In genomic region chr6:125230571-125230970, GRCm38 (mm10) we compare ENCODE assay signal across 9 mouse cellular contexts. TPM values are rescaled to one million over a fixed set of nuclear protein-coding genes. Genes with fewer than 3 reads are reported as not detected.
DNase-seq lines count a peak whose midpoint lies in the region; ATAC-seq lines count a peak whose summit lies in the region.
"Had no signal": no experiment of that assay in that cellular context is flagged by ENCODE, and none has a peak within 500 bp of the region (broad histone marks: within the 10 kb centered on the region; RNA-seq: fewer than 3 reads in every experiment).

No protein-coding gene starts in this region.

- H3K4me2 ChIP-seq in heart, embryonic 15.5 days: peak overlapping the region; percentile 95
- H3K4me2 ChIP-seq in intestine, embryonic 14.5 days (ENCODE audit: low read length): peak overlapping the region; percentile 97; the same call in 1 of the 2 replicates
- peak overlapping the region; percentile 84 for H3K4me2 ChIP-seq in neural tube, embryonic 13.5 days

- peaks cover 34% of the 10 kb centered on the region for H3K4me1 ChIP-seq in heart, embryonic 15.5 days (replicated peaks)
- H3K4me1 ChIP-seq in brown adipose tissue, adult 24 weeks (ENCODE audit: control insufficient read depth, insufficient read depth, insufficient read length, low read length): peaks cover 16% of the 10 kb centered on the region
- H3K4me1 ChIP-seq in intestine, embryonic 14.5 days (replicated peaks; ENCODE audit: control insufficient read depth, insufficient read depth, low read length): peaks cover 8% of the 10 kb centered on the region; the same call in 1 of the 2 replicates
- H3K4me1 ChIP-seq in neural tube, embryonic 13.5 days (replicated peaks): peaks cover 18% of the 10 kb centered on the region

- no peak for ATAC-seq in heart, embryonic 15.5 days (replicated peaks; ENCODE audit: insufficient number of reproducible peaks, insufficient read depth, low FRiP score, low read depth)
- no peak for ATAC-seq in intestine, embryonic 14.5 days (replicated peaks; ENCODE audit: low FRiP score, low TSS enrichment, low read depth)
- peak; percentile 18; the same call in 1 of the 2 replicates for ATAC-seq in neural tube, embryonic 13.5 days (ENCODE audit: low read depth)

- peak overlapping the region; percentile 70 for H3K4me3 ChIP-seq in heart, embryonic 15.5 days
- peak overlapping the region; percentile 28 for H3K4me3 ChIP-seq in brown adipose tissue, adult 24 weeks (ENCODE audit: insufficient read depth, low read depth, low read length)
- H3K4me3 ChIP-seq in intestine, embryonic 14.5 days (ENCODE audit: low read depth, low read length): no peak overlapping the region
- no peak overlapping the region for H3K4me3 ChIP-seq in neural tube, embryonic 13.5 days

- H3K27ac ChIP-seq in heart, embryonic 15.5 days: no peak overlapping the region
- H3K27ac ChIP-seq in brown adipose tissue, adult 24 weeks (replicated peaks; ENCODE audit: low read depth, low read length): peak overlapping the region; percentile 18
- H3K27ac ChIP-seq in intestine, embryonic 14.5 days (ENCODE audit: low read depth): no peak overlapping the region
- H3K27ac ChIP-seq in neural tube, embryonic 13.5 days (replicated peaks): no peak overlapping the region; the same call in 1 of the 2 replicates

- WGBS in heart, embryonic 15.5 days: 64% methylated on average over 9 of the region's 9 CpGs
- 65% methylated on average over 9 of the region's 9 CpGs for WGBS in intestine, embryonic 14.5 days
- 69% methylated on average over 9 of the region's 9 CpGs for WGBS in neural tube, embryonic 13.5 days

- no peaks in the 10 kb centered on the region for H3K9me3 ChIP-seq in heart, embryonic 15.5 days (replicated peaks)
- H3K9me3 ChIP-seq in intestine, embryonic 14.5 days (ENCODE audit: control insufficient read depth, low read length): no peaks in the 10 kb centered on the region
- H3K9me3 ChIP-seq in neural tube, embryonic 13.5 days: no peaks in the 10 kb centered on the region
- H3K9me3 ChIP-seq: limb, embryonic 12.5 days had no signal

- no peak for DNase-seq in heart, adult 11 months
- DNase-seq in intestine, embryonic 14.5 days (ENCODE audit: low spot score): no peak
- no peak for DNase-seq in right cerebral cortex, postnatal 14 days
- no peak for DNase-seq in kidney, adult 9 months
- DNase-seq in left cerebral cortex, adult 8-10 months (ENCODE audit: low spot score in 2 of 2): no peak

- H3K27me3 ChIP-seq in heart, embryonic 15.5 days: no peaks in the 10 kb centered on the region
- H3K27me3 ChIP-seq in intestine, embryonic 14.5 days (replicated peaks; ENCODE audit: control insufficient read depth, insufficient read depth, low read length): no peaks in the 10 kb centered on the region
- H3K27me3 ChIP-seq in neural tube, embryonic 13.5 days: no peaks in the 10 kb centered on the region

- H3K36me3 ChIP-seq in heart, embryonic 15.5 days: no peaks in the 10 kb centered on the region
- no peaks in the 10 kb centered on the region for H3K36me3 ChIP-seq in intestine, embryonic 14.5 days (ENCODE audit: control insufficient read depth, insufficient read depth, low read length)
- no peaks in the 10 kb centered on the region for H3K36me3 ChIP-seq in neural tube, embryonic 13.5 days
- H3K36me3 ChIP-seq: limb, embryonic 12.5 days had no signal

- peak overlapping the region; percentile 20; the same call in 1 of the 2 replicates for H3K9ac ChIP-seq in heart, embryonic 15.5 days
- H3K9ac ChIP-seq in intestine, embryonic 14.5 days (ENCODE audit: low read length): no peak overlapping the region
- peak overlapping the region; percentile 47 for H3K9ac ChIP-seq in neural tube, embryonic 13.5 days

RNA-seq across cellular contexts. Expression of gene Tapbpl, which starts 1.1 kb away (rescaled TPM):
- polyA plus RNA-seq in heart, embryonic 15.5 days (2015; fragmentation: Nextera tagmentation; extraction: Ambion mirVana): 3.9 and 8.2 TPM in 2 replicates
- polyA plus RNA-seq in brown adipose tissue, adult 24 weeks (2012; ENCODE audit: insufficient read depth, insufficient read length, missing spikeins): 16.1 and 24.1 TPM in 2 replicates
- polyA plus RNA-seq in intestine, embryonic 14.5 days (2014; fragmentation: Nextera tagmentation; extraction: Ambion mirVana): 5.7 and 7.1 TPM in 2 replicates
- 4.8 and 5.5 TPM in 2 replicates for polyA plus RNA-seq in neural tube, embryonic 13.5 days (2015; fragmentation: Nextera tagmentation; extraction: Ambion mirVana)
- total RNA-seq in left cerebral cortex, adult 8-10 months (2022): 1 to 10 TPM; 4.3 to 7.0 (median 6.4) TPM

RNA-seq across cellular contexts. Expression of gene Cd27, which starts 6.2 kb away (rescaled TPM):
- polyA plus RNA-seq in heart, embryonic 15.5 days (2015; fragmentation: Nextera tagmentation; extraction: Ambion mirVana): 2.0 and 10.1 TPM in 2 replicates
- not detected in 2 replicates for polyA plus RNA-seq in brown adipose tissue, adult 24 weeks (2012; ENCODE audit: insufficient read depth, insufficient read length, missing spikeins)
- 1.4 and 2.1 TPM in 2 replicates for polyA plus RNA-seq in intestine, embryonic 14.5 days (2014; fragmentation: Nextera tagmentation; extraction: Ambion mirVana)
- polyA plus RNA-seq in neural tube, embryonic 13.5 days (2015; fragmentation: Nextera tagmentation; extraction: Ambion mirVana): 1.3 and 1.6 TPM in 2 replicates
- total RNA-seq in left cerebral cortex, adult 8-10 months (2022): under 1 TPM in 1 of 4 experiments, not detected in 3; 0.32 TPM

RNA-seq across cellular contexts. Expression of gene Vamp1, which starts 15.2 kb away (rescaled TPM):
- 5.3 and 6.7 TPM in 2 replicates for polyA plus RNA-seq in heart, embryonic 15.5 days (2015; fragmentation: Nextera tagmentation; extraction: Ambion mirVana)
- 5.4 and 7.7 TPM in 2 replicates for polyA plus RNA-seq in brown adipose tissue, adult 24 weeks (2012; ENCODE audit: insufficient read depth, insufficient read length, missing spikeins)
- polyA plus RNA-seq in intestine, embryonic 14.5 days (2014; fragmentation: Nextera tagmentation; extraction: Ambion mirVana): 2.5 and 2.7 TPM in 2 replicates
- polyA plus RNA-seq in neural tube, embryonic 13.5 days (2015; fragmentation: Nextera tagmentation; extraction: Ambion mirVana): 16.2 and 17.1 TPM in 2 replicates
- 100 to 1,000 TPM; 127 to 156 (median 131) TPM for total RNA-seq in left cerebral cortex, adult 8-10 months (2022)

RNA-seq across cellular contexts. Expression of gene Mrpl51, which starts 39.0 kb away (rescaled TPM):
- polyA plus RNA-seq in heart, embryonic 15.5 days (2015; fragmentation: Nextera tagmentation; extraction: Ambion mirVana): 233 and 272 TPM in 2 replicates
- polyA plus RNA-seq in brown adipose tissue, adult 24 weeks (2012; ENCODE audit: insufficient read depth, insufficient read length, missing spikeins): 316 and 439 TPM in 2 replicates
- 217 and 221 TPM in 2 replicates for polyA plus RNA-seq in intestine, embryonic 14.5 days (2014; fragmentation: Nextera tagmentation; extraction: Ambion mirVana)
- 143 and 158 TPM in 2 replicates for polyA plus RNA-seq in neural tube, embryonic 13.5 days (2015; fragmentation: Nextera tagmentation; extraction: Ambion mirVana)
- total RNA-seq in left cerebral cortex, adult 8-10 months (2022): 10 to 100 TPM; 74.9 to 79.0 (median 77.2) TPM

RNA-seq across cellular contexts. Expression of gene Ncapd2, which starts 39.1 kb away (rescaled TPM):
- polyA plus RNA-seq in heart, embryonic 15.5 days (2015; fragmentation: Nextera tagmentation; extraction: Ambion mirVana): 66.1 and 93.1 TPM in 2 replicates
- polyA plus RNA-seq in brown adipose tissue, adult 24 weeks (2012; ENCODE audit: insufficient read depth, insufficient read length, missing spikeins): 7.5 and 9.2 TPM in 2 replicates
- polyA plus RNA-seq in intestine, embryonic 14.5 days (2014; fragmentation: Nextera tagmentation; extraction: Ambion mirVana): 109 and 129 TPM in 2 replicates
- 48.8 and 69.2 TPM in 2 replicates for polyA plus RNA-seq in neural tube, embryonic 13.5 days (2015; fragmentation: Nextera tagmentation; extraction: Ambion mirVana)
- 10 to 100 TPM; 25.9 to 32.9 (median 30.5) TPM for total RNA-seq in left cerebral cortex, adult 8-10 months (2022)

Comparison
In these comparisons a context has a peak if more than half of its experiments do, and no peak if none do; other contexts are left out.
1. H3K4me3 ChIP-seq: peak in heart, embryonic 15.5 days (single experiment) and brown adipose tissue, adult 24 weeks (single experiment); none in intestine, embryonic 14.5 days (single experiment) and neural tube, embryonic 13.5 days (single experiment).
2. Peak in every context shown above with its lines, with median percentiles within 50 percentile points of each other: H3K4me2 ChIP-seq.